Mouse (Mus musculus): ENCODE data around the gene AI597479. TPM values are rescaled to one million over a fixed set of nuclear protein-coding genes. Genes with fewer than 3 reads are reported as not detected.

AI597479 gene
- polyA plus RNA-seq, 1 experiment from 2014 or later = 27.2 TPM

- H3K27ac ChIP-seq = peak overlapping the region; percentile 87
- 4% methylated on average over 60 of the region's 61 CpGs for WGBS
- H3K4me1 ChIP-seq = peaks cover 13% of the 10 kb centered on the region
- no peaks in the 10 kb centered on the region for H3K9me3 ChIP-seq
- no peaks in the 10 kb centered on the region for H3K36me3 ChIP-seq
- no peaks in the 10 kb centered on the region for H3K27me3 ChIP-seq (replicated peaks)
- peak overlapping the region; percentile 81 for H3K4me3 ChIP-seq (replicated peaks)
- ATAC-seq (ENCODE audit: insufficient read depth, low FRiP score, low read depth) = peak; percentile 91
- H3K9ac ChIP-seq = peak overlapping the region; percentile 90
- peak overlapping the region; percentile 79 for H3K4me2 ChIP-seq
Observed at GRCm38 (mm10) chr1:43163467-43164418, 65.2 kb downstream of the AI597479 start.

DNA sequence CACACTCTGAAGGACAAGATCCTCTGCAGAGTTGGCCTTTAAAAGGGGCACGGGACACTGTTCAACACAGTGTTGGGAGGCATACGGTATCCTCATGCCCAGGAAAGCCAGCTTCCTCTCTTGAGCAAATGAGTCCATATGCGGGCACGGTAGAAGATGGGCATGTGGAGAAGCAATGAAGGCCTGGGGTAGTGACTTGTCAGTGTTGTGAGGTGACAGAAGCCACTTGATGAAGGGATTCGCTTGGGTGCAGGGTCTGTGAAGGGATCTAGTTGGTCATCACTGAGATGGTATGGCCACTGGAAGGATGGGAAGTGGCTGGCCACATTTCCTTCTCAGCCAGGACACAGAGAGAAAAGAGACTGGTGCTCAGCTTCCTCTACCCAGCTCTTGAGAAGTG lies 66.1 kb downstream of the AI597479 start:
- Histone ChIP-seq H3K36me3 (no peaks in the 10 kb centered on the region), H3K27me3 (replicated peaks) (no peaks in the 10 kb centered on the region), H3K4me2 (no peak overlapping the region), H3K4me3 (replicated peaks) (no peak overlapping the region), H3K27ac (no peak overlapping the region), H3K9ac (no peak overlapping the region), H3K9me3 (no peaks in the 10 kb centered on the region), H3K4me1 (peaks cover 13% of the 10 kb centered on the region)
- WGBS = 94% methylated on average over 5 of the region's 5 CpGs
- ATAC-seq (ENCODE audit: insufficient read depth, low FRiP score, low read depth) = no peak

Other genes starting within 250 kb of the AI597479 start
- 48.8 and 50.0 TPM in 2 replicates for gene Mrps9, start 247.5 kb upstream of the AI597479 start, polyA plus RNA-seq (2015; fragmentation: Nextera tagmentation; extraction: Ambion mirVana)
- 5.0 and 5.2 TPM in 2 replicates for gene Gpr45, start 145.8 kb upstream of the AI597479 start, polyA plus RNA-seq (2015; fragmentation: Nextera tagmentation; extraction: Ambion mirVana)
- 8.0 and 9.8 TPM in 2 replicates for gene Tgfbrap1, start 73 bp upstream of the AI597479 start, polyA plus RNA-seq (2015; fragmentation: Nextera tagmentation; extraction: Ambion mirVana)
- 72.1 and 74.4 TPM in 2 replicates for gene Fhl2, start 98.3 kb downstream of the AI597479 start, polyA plus RNA-seq (2015; fragmentation: Nextera tagmentation; extraction: Ambion mirVana)